Mouse (Mus musculus): ENCODE results near the gene Slc38a9.

The Slc38a9 gene

GRCm38 (mm10) chr13:112660574-112661381, at the start of gene Slc38a9:
TSS of gene Slc38a9 (plus strand) at chr13:112660751.
- DNase-seq (ENCODE audit: low spot score): peak; percentile 88

- DNase-seq (ENCODE audit: low spot score): no peak
These were observed 39.0 kb upstream of the Slc38a9 start for GRCm38 (mm10) chr13:112621592-112621991.

- DNase-seq (ENCODE audit: low spot score): no peak
These were observed 36.9 kb upstream of the Slc38a9 start for GRCm38 (mm10) chr13:112623656-112624055.

DNA sequence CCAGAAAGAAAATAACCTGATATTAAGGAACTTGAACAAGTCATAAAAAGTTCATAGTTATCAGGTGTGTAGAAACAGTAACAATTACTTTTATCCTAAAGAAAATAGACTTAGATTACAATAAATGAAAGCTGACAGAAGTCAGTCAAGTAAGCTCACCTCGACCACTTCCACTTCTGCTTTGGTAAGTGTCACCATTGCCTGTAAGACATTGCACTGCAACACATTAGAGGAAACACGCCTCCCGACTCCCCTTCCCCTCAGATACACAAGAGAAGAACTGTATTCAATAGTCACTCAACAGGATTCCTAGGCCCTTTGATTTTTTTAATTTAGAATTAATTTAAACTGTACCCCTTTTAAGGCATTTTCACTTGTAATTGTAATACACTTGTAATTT, 35.9 kb upstream of the Slc38a9 start:
- no peak for DNase-seq (ENCODE audit: low spot score)

DNA sequence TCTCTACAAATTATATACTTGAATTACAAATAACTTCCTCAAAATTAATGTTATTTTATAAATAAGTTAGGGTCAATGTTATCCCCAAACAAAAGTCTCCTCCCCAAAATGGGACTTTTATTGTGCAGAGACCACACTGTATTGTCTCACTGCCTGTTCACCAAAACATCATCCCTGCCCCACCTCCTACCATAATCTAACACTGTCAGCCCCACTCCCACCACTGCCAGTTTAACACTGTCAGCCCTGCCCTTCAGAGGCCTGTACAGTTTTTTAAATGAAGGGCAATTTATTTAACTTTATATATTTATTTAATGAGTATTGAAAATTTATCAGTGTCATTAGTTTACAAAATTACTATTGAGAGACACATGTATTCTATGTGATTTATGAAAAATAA, 35.0 kb upstream of the Slc38a9 start:
- no peak for DNase-seq (ENCODE audit: low spot score)

- DNase-seq (ENCODE audit: low spot score): no peak
These were observed 25.2 kb upstream of the Slc38a9 start for GRCm38 (mm10) chr13:112635174-112635837.

DNA sequence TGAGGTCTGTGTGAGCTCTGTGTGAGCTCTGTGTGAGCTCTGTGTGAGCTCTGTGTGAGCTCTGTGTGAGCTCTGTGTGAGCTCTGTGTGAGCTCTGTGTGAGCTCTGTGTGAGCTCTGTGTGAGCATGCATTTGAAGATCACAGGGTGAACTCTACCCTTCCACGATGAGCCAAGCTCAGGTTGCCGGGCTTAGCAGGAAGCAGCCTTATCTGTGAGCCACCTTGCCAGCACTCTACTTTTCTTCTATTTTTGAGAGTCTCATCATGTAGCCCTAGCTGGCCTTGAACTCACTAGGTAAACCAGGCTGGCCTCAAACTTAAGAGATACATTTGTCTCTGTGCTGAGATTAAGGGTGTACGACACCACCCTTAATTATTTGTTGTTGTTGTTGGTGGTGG, 24.1 kb upstream of the Slc38a9 start:
- DNase-seq (ENCODE audit: low spot score): no peak

DNA sequence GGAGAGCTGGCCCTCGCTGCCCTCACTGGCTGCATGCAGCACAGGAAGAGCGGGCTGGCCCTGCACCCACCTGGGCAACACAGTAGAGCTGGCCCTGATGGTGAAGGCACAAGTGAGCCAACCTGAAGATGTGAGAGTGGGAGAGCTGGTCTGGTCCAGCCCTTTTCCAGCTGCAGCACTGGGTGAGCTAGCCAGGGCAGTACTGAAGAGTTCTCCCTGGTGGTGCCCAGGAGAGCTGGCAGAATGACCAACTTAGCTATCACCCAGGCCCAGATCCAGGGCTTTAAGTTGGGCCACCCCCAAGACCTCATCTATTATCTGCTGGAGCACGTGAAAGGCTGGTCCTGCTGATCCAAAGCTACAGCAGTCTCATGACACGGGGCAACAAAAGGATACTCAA, 21.4 kb upstream of the Slc38a9 start:
- DNase-seq (ENCODE audit: low spot score): no peak

- DNase-seq (ENCODE audit: low spot score): no peak
These were observed 17.7 kb upstream of the Slc38a9 start for GRCm38 (mm10) chr13:112642897-112643296.

DNA sequence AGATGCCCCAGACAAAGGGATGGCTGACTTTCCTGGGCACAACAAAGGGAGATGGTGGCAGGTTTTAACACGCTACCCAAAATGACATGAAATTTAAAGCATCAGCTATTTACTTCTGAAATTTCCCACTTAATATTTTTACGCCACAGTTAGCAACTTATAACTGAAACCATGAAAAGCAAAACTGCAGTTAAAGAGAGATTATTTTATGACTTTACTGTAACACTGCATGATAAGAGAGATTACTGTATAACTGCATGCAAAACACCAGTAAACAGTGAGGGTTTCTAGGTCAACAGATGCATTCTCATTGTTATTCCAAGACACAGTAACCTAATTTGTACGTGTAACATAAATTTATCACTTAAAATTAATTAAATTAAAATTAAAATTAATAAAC, 15.6 kb upstream of the Slc38a9 start:
- no peak for DNase-seq (ENCODE audit: low spot score)

DNA sequence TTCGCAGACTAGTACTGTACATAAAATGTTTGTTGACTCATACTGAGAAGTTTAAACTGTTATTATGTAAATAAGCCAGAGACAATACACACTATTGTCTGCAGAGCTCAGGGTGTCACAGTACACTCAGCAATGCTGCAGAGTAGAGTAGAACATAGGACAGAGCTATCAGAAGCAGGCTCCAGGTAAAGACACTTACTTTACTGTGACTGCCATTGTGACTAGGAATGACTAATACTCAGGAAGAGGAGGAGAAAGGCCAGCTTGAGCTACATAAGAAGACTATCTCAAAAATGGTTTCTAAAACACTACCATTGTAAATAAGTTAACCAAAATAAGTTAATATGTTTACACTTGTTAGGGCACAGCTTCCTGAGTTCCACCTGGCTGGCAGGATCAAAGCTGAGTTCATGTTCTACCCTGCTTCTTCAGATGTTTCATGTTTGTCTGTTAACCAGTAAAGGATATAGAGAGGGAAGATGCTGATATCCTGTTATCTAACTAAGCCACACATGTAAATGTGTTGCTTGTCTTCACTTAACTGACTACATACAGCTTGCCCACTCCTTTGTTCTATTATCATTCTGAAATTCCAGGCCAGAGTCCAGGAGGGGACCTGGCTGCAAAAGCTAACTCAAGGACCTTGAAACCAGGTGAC, 14.9 kb upstream of the Slc38a9 start:
- DNase-seq (ENCODE audit: low spot score): no peak

DNA sequence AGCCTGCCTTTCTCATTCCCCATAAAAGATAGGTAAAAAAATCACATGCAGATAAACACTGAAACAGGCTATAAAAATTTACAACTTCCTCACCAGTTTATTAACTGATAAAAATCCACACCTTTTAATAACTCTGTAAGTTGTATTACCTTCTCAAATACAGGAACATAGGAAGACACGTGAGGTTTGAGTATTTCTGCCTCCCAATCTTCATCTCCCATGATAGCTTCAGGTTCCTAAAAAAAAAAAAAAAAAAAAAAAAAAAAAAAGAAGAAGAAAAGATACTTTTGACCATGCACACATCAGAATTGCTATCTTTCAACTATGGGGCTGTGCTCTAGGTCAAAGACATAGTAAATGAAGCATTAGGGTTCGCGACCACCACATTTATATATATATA, 9.4 kb upstream of the Slc38a9 start:
- DNase-seq (ENCODE audit: low spot score): no peak

DNA sequence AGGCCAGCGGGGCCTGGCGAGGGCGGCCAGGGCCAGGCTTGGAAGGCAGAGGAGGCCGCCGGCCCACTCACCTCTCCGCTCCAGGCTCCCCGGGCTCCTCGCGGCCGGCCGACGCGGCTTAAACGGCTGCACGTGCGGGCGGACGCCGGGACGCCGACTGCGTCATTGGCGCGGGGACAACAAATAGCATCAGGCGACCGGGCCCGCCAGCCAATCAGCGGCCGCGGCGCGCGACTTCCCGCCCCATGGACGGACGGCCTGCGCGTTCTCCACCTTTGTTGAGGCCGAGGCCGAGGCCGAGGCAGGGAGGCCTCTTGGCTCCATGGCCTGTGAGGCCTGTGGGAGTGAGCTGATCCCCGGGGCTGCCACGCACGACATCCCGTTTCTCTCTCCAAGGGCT, 8.3 kb upstream of the Slc38a9 start, which contains the start of gene Ddx4:
TSS of gene Ddx4 (minus strand) at position 271 of the 400 bp plus-strand sequence.
- no peak for DNase-seq (ENCODE audit: low spot score)

- DNase-seq (ENCODE audit: low spot score): no peak
These were observed 471 bp upstream of the Slc38a9 start for GRCm38 (mm10) chr13:112659986-112660573.

DNA sequence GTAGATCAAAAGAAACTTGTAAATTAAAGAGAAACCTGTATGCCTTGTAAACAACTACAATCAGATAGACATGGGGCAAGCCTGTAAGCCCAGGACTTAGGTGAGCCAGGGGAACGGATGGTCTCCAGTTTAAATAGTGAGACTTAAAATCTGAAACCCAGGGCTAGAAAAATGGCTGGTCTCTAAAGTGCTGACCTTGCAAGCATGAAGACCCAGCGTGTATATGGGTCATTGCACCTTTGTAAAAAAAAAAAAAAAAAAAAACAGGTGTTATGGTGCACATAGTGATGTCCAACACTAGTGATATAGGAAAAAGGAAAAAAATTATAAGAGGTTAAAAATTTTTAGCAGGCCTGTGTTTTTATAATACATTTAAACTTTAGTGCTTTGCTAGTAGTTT, 1.1 kb downstream of the Slc38a9 start:
- no peak for DNase-seq (ENCODE audit: low spot score)

- DNase-seq (ENCODE audit: low spot score): no peak
These were observed 6.0 kb downstream of the Slc38a9 start for GRCm38 (mm10) chr13:112666433-112667024.

- no peak for DNase-seq (ENCODE audit: low spot score)
These were observed 6.7 kb downstream of the Slc38a9 start for GRCm38 (mm10) chr13:112667215-112667614.

DNA sequence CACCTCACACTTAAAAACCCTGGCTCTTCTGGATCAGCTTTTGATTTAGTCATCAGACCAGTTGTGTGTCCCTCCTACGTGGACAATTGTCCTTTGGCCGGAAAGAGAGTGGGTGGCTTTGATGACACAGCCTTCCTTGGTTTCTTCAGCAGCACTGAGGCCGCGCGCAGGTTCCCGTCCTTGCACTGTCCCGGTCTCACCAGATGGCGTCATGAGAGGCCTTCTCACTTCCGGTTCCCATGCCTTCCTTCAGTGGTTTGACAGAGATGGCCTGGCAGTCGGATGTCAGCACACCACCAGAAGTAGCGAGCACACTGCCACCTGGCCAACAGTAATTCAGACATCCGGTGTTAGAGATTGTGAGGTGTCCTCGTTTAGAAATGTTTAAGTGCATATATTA, 11.2 kb downstream of the Slc38a9 start:
- no peak for DNase-seq (ENCODE audit: low spot score)

- no peak for DNase-seq (ENCODE audit: low spot score)
These were observed 12.2 kb downstream of the Slc38a9 start for GRCm38 (mm10) chr13:112672797-112673196.

- DNase-seq (ENCODE audit: low spot score): peak; percentile 28
These were observed 13.4 kb downstream of the Slc38a9 start for GRCm38 (mm10) chr13:112673899-112674447.

DNA sequence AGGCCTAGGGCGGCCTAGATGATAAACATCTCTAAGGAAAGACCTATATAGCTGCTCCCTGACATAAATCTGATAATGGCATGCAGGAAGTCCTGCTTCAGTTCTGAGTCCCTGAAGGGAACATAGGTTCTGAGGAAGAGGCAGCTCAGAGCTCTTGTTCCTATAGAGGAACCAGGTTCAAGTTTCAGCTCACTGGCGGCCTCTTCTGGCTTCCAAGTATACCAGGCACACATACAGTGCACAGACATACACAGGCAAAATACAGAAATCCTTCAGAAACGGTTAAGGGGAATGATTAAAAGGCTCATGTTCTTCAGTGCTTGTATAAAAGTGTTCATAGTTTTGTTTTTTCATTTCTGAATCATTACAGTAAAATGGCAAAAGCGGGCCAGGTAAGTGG, 17.6 kb downstream of the Slc38a9 start:
- DNase-seq (ENCODE audit: low spot score): no peak

DNA sequence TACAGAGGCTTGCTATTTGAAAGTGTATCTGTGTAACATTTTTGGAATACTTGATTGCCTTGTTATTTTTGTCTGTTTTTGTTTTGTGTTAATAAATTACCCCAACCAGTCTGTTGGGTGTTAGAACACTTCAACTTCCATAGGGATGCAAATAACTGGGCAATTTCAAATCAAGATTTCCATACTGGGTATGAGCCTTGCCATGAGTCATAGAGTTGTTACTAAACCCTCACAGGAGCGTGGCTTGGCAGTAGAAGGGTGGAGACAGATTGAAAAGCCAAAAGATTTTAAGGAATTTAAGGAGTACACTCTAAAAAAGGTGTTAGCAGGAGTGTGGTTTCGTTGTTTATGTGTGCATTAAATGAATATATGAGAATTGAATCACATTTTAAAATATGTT, 22.8 kb downstream of the Slc38a9 start:
- DNase-seq (ENCODE audit: low spot score): no peak

All from ovary, adult 18-20 months (tissue).